Mouse (Mus musculus) cerebellum, adult 11 months (tissue): ENCODE measurements around the gene Cdc37.

Experiments used
- DNase-seq: peaks from one replicate; pipeline ENCODE4 v3.0.0; 2022

Gene Cdc37

GRCm38 (mm10) chr9:21135329-21135890 is 14.4 kb downstream of the Cdc37 start:
- no peak for DNase-seq

DNA sequence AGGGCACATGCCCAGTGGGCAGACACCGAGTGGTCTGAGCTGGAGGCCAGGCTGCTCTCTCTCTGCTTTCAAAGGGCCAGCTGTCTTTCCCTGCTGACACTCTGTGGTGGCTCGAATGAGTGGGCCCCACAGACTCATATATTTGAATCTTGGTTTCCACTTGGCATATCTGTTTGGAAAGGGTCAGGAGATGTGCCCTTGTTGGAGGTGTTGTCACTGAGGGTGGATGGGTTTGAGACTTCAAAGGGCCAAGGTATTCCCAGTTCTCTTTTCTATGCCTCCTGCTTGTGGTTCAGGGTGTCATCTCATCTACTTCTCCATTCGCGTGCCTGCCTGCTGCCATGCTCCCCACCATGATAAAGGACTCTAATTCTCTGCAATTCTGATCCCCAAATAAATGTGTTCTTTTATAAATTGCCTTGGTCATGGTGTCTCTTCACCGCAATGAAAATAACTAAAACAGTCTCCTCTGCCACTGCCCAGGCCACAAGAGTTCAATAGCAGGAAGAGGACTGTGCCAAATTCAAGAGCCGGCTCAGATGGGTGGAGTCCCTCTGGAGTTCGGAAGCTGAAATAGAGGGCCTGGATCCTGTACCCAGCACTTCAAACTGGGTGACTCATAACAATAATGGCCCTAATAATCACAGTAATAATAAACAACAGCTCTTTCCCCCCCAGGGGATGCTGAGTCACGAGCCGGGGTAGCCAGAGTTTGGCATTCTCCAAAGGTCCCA is 15.0 kb downstream of the Cdc37 start:
- no peak for DNase-seq

- no peak for DNase-seq
These were observed 16.6 kb downstream of the Cdc37 start for GRCm38 (mm10) chr9:21133064-21133707.

GRCm38 (mm10) chr9:21132102-21132775 is 17.5 kb downstream of the Cdc37 start:
- DNase-seq: no peak

GRCm38 (mm10) chr9:21131059-21131956 is 18.5 kb downstream of the Cdc37 start, which contains the start of gene Tyk2:
Gene Tyk2, minus strand, starts transcription at chr9:21131243.
- peak; percentile 87 for DNase-seq

DNA sequence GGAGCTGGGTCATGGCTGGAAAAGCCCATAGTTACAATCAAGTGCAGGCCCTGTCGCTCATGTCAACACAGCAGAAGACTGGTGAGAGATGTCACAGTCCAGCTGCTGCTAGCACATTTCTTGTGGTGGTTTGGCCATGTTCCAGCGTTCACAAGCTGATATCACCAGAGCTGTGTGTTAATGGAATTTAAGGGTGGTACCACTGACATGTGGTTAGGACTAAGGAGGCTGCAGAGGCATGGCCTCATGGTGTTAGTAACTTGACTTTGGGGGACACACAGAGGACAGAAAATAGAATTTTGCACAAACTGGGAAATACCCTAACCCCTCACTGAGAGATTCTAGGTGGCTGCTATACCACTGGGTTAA is 23.5 kb downstream of the Cdc37 start:
- no peak for DNase-seq

- DNase-seq: no peak
These were observed 24.1 kb downstream of the Cdc37 start for GRCm38 (mm10) chr9:21125502-21126258.

DNA sequence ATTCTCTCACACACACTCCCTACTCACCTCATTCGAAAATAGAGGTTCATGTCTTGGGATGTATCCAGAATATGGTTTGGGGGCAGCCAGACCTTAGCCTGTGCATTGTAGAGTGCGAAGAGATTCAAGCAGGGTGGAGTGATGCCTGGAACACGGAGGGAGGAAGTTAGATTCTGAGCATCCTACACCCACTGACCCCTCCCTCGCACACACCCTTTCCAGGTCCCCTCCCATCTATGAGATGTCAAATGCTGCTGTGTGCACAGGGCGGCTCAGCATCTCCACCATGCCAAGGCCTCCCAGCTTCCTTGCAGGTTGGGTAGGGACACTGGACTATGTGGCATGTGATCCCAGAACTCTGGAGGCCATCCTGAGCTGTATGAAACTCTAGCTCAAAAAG is 24.9 kb downstream of the Cdc37 start:
- DNase-seq: no peak

DNA sequence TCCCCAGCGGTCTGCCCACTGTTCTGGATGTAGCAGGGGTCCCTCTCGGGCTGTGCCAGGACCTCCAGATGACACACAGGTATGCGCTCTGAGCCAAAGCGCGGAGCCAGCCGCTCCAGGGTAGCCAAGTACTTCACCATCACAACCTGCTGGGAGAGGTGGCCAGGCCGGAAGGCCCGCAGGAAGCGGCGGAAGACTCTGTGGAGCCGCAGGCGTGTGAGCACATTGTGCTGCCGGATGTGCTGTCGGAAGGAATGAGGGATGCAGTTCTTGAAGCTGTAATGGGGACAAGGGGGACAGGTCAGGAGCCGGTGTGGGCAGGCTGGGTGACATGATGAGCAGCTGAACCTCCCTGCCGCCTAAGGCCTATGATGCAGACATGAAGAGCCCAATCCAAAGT is 28.3 kb downstream of the Cdc37 start:
- DNase-seq: no peak

- no peak for DNase-seq
These were observed 32.7 kb downstream of the Cdc37 start for GRCm38 (mm10) chr9:21117073-21117472.

- DNase-seq: no peak
These were observed 34.7 kb downstream of the Cdc37 start for GRCm38 (mm10) chr9:21115105-21115504.

GRCm38 (mm10) chr9:21114190-21114589 is 35.6 kb downstream of the Cdc37 start:
- DNase-seq: no peak

GRCm38 (mm10) chr9:21113751-21114150 is 36.0 kb downstream of the Cdc37 start:
- DNase-seq: no peak

GRCm38 (mm10) chr9:21107607-21108237 is 42.1 kb downstream of the Cdc37 start:
- DNase-seq: no peak

GRCm38 (mm10) chr9:21105760-21106564 is 43.8 kb downstream of the Cdc37 start:
- DNase-seq: no peak

- no peak for DNase-seq
These were observed 45.0 kb downstream of the Cdc37 start for GRCm38 (mm10) chr9:21104814-21105213.

GRCm38 (mm10) chr9:21102076-21102475 is 47.7 kb downstream of the Cdc37 start:
- no peak for DNase-seq

DNA sequence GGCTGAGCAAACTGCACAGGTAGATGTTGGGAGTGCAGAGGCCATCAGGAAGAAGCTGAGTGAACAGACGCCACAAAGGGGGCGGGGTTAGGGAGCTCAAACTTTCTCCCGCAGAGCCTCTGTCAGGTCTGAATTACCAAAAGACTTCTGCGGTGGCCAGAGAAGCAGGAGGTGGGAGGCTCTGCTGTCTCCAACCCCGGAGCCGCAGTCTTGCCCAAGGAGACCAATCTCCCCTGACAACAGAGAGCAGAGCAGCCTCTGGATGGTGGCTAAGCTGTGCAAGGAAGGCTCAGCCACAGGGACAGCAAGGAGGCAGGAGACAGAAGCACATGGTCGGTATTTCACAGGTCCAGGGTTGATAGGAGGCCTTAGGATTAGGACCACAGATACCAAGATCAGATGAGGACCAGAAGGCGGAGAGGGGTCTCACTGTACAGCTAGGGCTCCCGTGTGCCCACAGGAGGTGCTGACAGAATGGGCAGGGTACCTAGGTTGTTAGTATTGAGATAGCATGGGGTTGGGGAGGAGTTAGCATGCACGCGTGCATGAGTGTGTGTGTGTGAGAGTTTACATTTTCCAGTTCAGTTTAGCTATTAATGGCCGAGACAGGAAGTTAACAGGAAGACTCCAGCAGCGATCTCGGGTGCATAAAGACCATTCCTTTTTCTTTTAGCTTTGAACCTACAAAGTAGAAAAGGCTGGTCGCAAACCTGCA is 49.2 kb downstream of the Cdc37 start:
- no peak for DNase-seq

DNA sequence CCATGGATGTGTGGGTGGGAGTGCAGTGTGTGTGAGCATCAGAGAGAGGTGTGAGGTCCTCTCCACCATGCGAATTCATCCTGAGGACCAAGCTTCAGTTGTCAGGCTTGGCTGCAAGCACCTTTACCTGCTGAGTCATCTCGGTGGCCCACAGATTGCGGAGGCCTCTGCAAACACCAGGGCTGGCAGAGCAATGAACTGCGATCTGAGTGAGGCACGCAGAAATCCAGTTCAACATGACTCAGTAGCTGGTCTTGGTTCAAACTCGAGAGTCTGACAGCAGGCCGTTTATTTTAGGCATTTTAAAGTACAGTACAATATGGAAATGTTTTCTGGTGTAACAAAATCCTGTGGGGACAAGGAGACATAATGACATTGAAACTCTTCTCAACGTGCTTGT is 52.0 kb downstream of the Cdc37 start:
- no peak for DNase-seq

- DNase-seq: no peak
These were observed 53.8 kb downstream of the Cdc37 start for GRCm38 (mm10) chr9:21095958-21096357.
